Mouse (Mus musculus) myocyte (in vitro differentiated cells): Measurements from ENCODE around the gene Tmem252. TPM values are rescaled to one million over a fixed set of nuclear protein-coding genes. Genes with fewer than 3 reads are reported as not detected.

Experiments
- H3K27me3 ChIP-seq: one replicate; pipeline ENCODE4 v1.6.1; 2011; ENCODE audit not compliant: control insufficient read depth, insufficient read depth, insufficient read length
- H3K36me3 ChIP-seq: one replicate; pipeline ENCODE4 v1.6.1; 2011; ENCODE audit not compliant: control insufficient read depth, insufficient read depth
- H3K4me2 ChIP-seq: one replicate; pipeline ENCODE4 v1.6.1; 2011; ENCODE audit warnings: low read depth, control low read depth
- H3K4me3 ChIP-seq: one replicate; pipeline ENCODE4 v1.5.1; 2011; ENCODE audit warnings: mild to moderate bottlenecking, control low read depth, moderate library complexity
- H3K79me2 ChIP-seq: one replicate; pipeline ENCODE4 v1.6.1; 2011; ENCODE audit not compliant: control insufficient read depth, insufficient read depth
- H3ac ChIP-seq: one replicate; pipeline ENCODE4 v1.6.1; 2011; ENCODE audit not compliant: control insufficient read depth, insufficient read length
- CEBPB ChIP-seq: IDR thresholded peaks from 2 replicates; pipeline ENCODE4 v1.6.1; 2011; ENCODE audit warnings: mild to moderate bottlenecking, moderate library complexity; ENCODE audit not compliant: poor library complexity, insufficient read depth, severe bottlenecking
- E2F4 ChIP-seq: IDR thresholded peaks from one replicate; pipeline ENCODE4 v1.6.1; 2011; ENCODE audit warnings: mild to moderate bottlenecking, control low read depth, moderate library complexity; ENCODE audit not compliant: insufficient read depth
- MAX ChIP-seq: IDR thresholded peaks from one replicate; pipeline ENCODE4 v1.6.1; 2011; ENCODE audit warnings: low read depth, mild to moderate bottlenecking, control low read depth
- MYOD1 ChIP-seq, 3 experiments: IDR thresholded peaks; one replicate each; pipeline ENCODE4 v1.6.1; 2011; ENCODE audit warnings: control low read depth in 2 of 3, low read depth in 2 of 3, mild to moderate bottlenecking in 2 of 3, moderate library complexity in 1 of 3; ENCODE audit not compliant: insufficient read length in 2 of 3, control insufficient read depth in 1 of 3
- MYOG ChIP-seq, 3 experiments: IDR thresholded peaks; one replicate each; pipeline ENCODE4 v1.6.1; 2011; ENCODE audit warnings: control low read depth in 2 of 3, low read depth in 2 of 3, mild to moderate bottlenecking in 2 of 3; ENCODE audit not compliant: insufficient read length in 2 of 3, control insufficient read depth in 1 of 3, insufficient read depth in 1 of 3
- POLR2A ChIP-seq: IDR thresholded peaks from one replicate; pipeline ENCODE4 v1.6.1; 2011; ENCODE audit warnings: low read depth, mild to moderate bottlenecking, control low read depth, moderate library complexity; ENCODE audit not compliant: insufficient read length
- POLR2AphosphoS2 ChIP-seq: IDR thresholded peaks from one replicate; pipeline ENCODE4 v1.6.1; 2011; ENCODE audit warnings: low read depth, control low read depth; ENCODE audit not compliant: insufficient read length
- REST ChIP-seq: IDR thresholded peaks from one replicate; pipeline ENCODE4 v1.6.1; 2011; ENCODE audit warnings: mild to moderate bottlenecking, control low read depth, moderate library complexity; ENCODE audit not compliant: insufficient read depth, insufficient read length
- SRF ChIP-seq: IDR thresholded peaks from one replicate; pipeline ENCODE4 v1.6.1; 2011; ENCODE audit warnings: low read depth; ENCODE audit not compliant: control insufficient read depth, insufficient read length
- TCF12 ChIP-seq: IDR thresholded peaks from one replicate; pipeline ENCODE4 v1.6.1; 2011; ENCODE audit warnings: mild to moderate bottlenecking, control low read depth; ENCODE audit not compliant: poor library complexity, insufficient read depth, severe bottlenecking
- TCF3 ChIP-seq: IDR thresholded peaks from one replicate; pipeline ENCODE4 v1.6.1; 2011; ENCODE audit warnings: low read depth, control low read depth; ENCODE audit not compliant: insufficient read length
- USF1 ChIP-seq: IDR thresholded peaks from one replicate; pipeline ENCODE4 v1.6.1; 2011; ENCODE audit warnings: low read depth, mild to moderate bottlenecking, control low read depth, moderate library complexity
- polyA plus RNA-seq: library from polyadenylated mRNA; unstranded; fragments of >200 nt; fragmentation: generic; extraction: Trizol; gene quantifications from one replicate; pipeline ENCODE4 v1.2.1, GENCODE M21; 2012; ENCODE audit warnings: missing spikeins

The Tmem252 gene
- polyA plus RNA-seq, 1 experiment = 2.7 TPM

DNA sequence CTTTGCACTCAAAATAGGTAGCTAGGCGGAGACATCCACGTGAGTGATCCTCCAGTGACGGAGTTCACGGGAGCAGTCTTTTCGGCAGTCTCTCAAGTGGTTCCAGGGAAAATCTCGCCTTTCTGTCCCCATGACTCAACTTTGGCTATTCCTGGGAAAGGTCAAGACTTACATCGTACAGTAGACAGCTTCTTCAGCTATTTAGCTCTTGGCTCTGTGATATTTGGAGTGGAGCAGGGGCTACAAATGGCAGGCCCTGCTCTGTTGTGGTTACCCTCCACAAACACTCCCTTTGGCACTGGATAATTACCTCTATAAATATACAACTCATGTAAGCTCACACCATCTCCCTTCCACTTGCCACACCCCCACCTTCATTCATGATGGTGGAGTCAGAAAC lies 2.6 kb downstream of the Tmem252 start:
- TF ChIP-seq SRF (no peak), E2F4 (no peak), CEBPB (no peak), REST (no peak), MAX (no peak), POLR2A (no peak), POLR2AphosphoS2 (no peak), MYOD1 (IDR thresholded peaks at IDR 0.05; ENCODE audit: control insufficient read depth in 1 of 3, insufficient read length in 2 of 3, low read depth in 2 of 3) (no peak)
- H3K27me3 ChIP-seq = no peaks in the 10 kb centered on the region
- H3K4me2 ChIP-seq = no peak overlapping the region
- no peaks in the 10 kb centered on the region for H3K79me2 ChIP-seq
- no peaks in the 10 kb centered on the region for H3K36me3 ChIP-seq
- H3K4me3 ChIP-seq = no peak overlapping the region
- H3ac ChIP-seq = no peak overlapping the region

DNA sequence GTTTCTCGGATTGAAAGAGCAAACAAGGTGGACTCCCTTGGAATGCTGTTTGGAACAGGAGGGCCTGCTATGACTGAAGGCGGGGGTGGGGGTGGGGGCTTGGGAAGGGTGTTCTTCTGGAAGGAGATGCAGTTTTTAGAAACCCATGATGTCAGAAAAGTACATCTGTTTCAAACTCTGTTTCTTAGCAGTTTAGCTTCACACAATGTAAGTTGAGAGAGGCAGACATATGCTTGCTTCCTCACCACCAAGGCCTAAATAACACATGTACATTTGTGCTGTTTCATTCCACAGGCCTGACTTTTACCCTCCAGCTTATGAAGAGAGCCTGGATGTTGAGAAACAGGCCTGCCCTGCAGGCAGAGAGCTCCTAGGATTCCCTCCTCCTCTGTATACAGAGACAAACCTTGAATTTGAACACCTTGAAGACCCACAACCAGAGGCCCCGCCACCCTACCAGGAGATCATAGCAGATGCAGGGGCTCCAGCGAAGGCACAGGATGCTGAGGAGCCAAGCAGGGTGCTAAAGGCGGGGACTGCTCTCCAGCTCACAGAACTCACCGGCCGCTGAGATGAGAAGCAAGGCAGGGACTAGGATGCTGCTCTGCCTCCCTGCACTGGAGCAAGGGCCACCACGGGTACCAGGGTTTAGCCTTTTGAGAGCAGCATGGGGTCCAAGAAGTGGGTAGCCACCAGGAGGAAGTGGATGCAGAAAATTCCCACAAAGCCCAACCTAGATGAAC lies 3.6 kb downstream of the Tmem252 start:
- Histone ChIP-seq H3K36me3 (no peaks in the 10 kb centered on the region), H3K27me3 (no peaks in the 10 kb centered on the region), H3K4me3 (no peak overlapping the region), H3K79me2 (no peaks in the 10 kb centered on the region), H3ac (no peak overlapping the region), H3K4me2 (no peak overlapping the region)
- TF ChIP-seq MYOD1 (IDR thresholded peaks at IDR 0.05; ENCODE audit: control insufficient read depth in 1 of 3, insufficient read length in 2 of 3, low read depth in 2 of 3) (no peak), SRF (no peak), POLR2A (no peak), TCF3 (no peak), MYOG (IDR thresholded peaks at IDR 0.05; ENCODE audit: control insufficient read depth in 1 of 3, insufficient read depth in 1 of 3, insufficient read length in 2 of 3, low read depth in 2 of 3) (no peak), REST (no peak), TCF12 (no peak), E2F4 (no peak), CEBPB (no peak), USF1 (no peak), MAX (no peak), POLR2AphosphoS2 (no peak)

DNA sequence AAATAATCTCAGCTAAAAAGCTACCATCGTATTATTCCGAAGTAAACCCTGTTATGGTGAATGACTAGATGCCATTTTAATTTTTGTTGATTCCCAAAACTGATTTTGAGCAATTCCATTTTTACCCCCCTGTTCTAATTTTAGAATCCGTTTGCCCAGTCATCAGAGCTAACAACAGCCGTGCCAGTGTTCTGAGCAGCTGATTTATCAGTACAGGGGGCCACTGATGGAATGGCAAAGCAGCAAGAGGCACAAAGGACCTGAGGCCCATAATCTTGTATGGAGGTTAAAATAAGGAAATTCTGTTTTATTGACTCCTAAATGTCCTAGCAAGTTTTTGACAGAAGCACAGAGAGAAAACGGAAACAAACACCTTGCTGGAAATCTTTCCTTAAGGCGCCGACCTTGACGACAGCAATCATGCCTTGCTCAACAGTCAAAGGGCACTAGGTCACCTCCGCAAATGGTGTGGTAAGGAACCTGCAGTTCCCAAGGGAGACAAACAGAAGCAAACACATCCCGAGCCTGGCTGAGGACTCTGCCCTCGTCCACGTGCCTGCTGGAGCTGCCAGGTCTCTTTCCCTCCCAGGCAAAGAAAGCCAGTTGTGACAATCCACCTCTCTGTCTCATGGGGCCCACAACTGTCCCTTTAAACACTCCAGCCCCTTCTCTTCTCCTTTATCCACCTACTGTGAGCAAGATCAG lies 9.4 kb downstream of the Tmem252 start:
- Histone ChIP-seq H3ac (no peak overlapping the region), H3K4me2 (no peak overlapping the region), H3K79me2 (no peaks in the 10 kb centered on the region), H3K27me3 (no peaks in the 10 kb centered on the region), H3K36me3 (no peaks in the 10 kb centered on the region), H3K4me3 (no peak overlapping the region)
- no peak for TF ChIP-seq SRF
- no peak for TF ChIP-seq MYOD1 (IDR thresholded peaks at IDR 0.05; ENCODE audit: control insufficient read depth in 1 of 3, insufficient read length in 2 of 3, low read depth in 2 of 3)
- TF ChIP-seq USF1 = no peak
- no peak for TF ChIP-seq MAX
- no peak for TF ChIP-seq REST
- TF ChIP-seq E2F4 = no peak
- no peak for TF ChIP-seq MYOG (IDR thresholded peaks at IDR 0.05; ENCODE audit: control insufficient read depth in 1 of 3, insufficient read depth in 1 of 3, insufficient read length in 2 of 3, low read depth in 2 of 3)

DNA sequence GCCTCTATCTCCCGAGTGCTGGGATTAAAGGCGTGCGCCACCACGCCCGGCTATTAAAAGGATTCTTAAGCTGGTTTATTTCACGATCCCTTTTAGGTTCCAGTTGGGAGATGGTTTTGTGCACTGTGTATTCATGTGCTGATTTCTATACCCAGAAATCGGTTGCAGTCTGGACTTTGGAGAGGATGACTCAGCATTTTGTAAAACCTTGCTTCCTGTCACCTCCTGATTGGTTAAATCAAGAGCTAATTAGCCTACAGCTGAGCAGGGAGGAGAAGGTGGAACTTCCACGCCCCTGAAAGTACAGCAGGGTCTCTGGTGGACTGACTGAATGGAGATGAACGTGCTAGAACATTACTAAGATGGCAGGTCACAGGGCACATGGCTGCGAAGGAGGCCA lies 12.6 kb downstream of the Tmem252 start:
- Histone ChIP-seq H3K27me3 (no peaks in the 10 kb centered on the region), H3K4me3 (no peak overlapping the region), H3K79me2 (no peaks in the 10 kb centered on the region), H3ac (no peak overlapping the region), H3K36me3 (no peaks in the 10 kb centered on the region), H3K4me2 (no peak overlapping the region)
- TF ChIP-seq CEBPB (no peak), MYOG (IDR thresholded peaks at IDR 0.05; ENCODE audit: control insufficient read depth in 1 of 3, insufficient read depth in 1 of 3, insufficient read length in 2 of 3, low read depth in 2 of 3) (no peak), MAX (no peak), TCF3 (no peak), POLR2A (no peak), MYOD1 (IDR thresholded peaks at IDR 0.05; ENCODE audit: control insufficient read depth in 1 of 3, insufficient read length in 2 of 3, low read depth in 2 of 3) (no peak), TCF12 (no peak), REST (no peak), SRF (no peak), E2F4 (no peak), USF1 (no peak), POLR2AphosphoS2 (no peak)
